Mouse (Mus musculus) frontal cortex, adult (tissue): ENCODE results near the gene Nynrin.

Source experiments
- ATAC-seq: cut with Nextera tagmentation; 2 replicates; pipeline ENCODE4 v1.9.2; 2017; ENCODE audit warnings: mild to moderate bottlenecking, moderate library complexity, mixed read lengths; ENCODE audit not compliant: low TSS enrichment

Nynrin gene

DNA sequence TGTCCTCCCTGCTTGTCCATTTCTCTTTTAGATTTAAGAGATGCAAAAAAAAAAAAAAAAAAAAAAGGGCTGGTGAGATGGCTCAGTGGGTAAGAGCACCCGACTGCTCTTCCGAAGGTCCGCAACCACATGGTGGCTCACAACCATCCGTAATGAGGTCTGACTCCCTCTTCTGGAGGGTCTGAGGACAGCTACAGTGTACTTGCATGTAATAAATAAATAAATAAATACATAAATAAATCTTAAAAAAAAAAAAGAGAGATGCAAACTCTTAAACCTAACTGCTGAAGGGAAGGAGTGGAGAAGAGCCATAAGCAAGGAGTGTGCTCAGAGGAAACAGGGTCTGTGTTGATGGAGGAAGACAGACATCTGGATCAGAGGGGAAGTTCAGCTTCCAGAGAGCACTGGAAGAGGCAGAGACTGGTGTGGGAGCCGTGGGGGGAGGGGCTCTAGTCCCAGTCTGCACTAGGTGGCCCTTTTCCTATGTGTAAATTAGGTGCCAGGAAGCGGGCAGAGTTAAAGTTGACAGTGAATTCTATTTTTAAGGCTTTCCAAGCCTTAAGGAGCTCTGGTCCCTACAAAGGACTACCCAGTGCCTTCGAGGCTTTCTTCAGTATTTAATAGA, 24.6 kb downstream of the Nynrin start:
- ATAC-seq, result no peak

DNA sequence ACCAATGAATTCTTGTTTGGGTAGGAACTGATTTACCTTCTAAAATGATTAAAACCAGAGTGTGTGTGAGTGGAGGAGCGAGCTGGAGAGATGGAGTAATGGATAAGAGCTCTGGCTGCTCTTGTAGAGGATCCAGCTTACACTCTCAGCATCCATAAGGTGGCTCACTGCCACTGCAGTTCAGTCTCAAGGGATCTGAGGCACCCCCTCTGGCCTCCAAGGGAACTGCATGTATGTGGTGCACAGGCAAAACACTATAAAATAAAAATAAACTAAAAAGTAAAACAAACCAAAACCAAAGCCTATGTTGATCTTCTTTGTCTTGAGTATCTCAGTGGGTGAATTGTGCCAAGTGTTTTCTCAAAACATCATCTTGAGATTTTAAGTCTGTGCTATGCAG, 25.8 kb downstream of the Nynrin start:
- ATAC-seq, result peak; percentile 96

DNA sequence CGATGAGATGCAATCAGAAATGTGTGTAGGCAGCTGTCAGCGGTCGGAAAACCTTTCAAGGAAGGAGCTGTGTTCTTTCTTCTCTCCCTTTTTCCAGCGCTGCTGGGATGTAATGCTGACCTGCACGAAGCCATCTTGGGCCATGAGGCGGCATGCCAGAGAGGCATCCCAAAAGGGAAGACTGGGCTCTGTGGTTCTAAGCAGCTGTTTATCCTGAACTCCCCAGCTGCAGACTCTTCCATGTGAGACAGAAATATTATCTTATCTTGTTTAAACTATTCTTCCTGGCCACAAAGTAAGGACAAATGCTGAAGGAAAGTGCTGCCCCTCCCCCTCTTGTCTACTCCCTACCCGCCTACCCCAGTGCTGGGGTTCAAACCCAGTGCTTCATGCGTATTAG, 27.2 kb downstream of the Nynrin start:
- no peak for ATAC-seq

DNA sequence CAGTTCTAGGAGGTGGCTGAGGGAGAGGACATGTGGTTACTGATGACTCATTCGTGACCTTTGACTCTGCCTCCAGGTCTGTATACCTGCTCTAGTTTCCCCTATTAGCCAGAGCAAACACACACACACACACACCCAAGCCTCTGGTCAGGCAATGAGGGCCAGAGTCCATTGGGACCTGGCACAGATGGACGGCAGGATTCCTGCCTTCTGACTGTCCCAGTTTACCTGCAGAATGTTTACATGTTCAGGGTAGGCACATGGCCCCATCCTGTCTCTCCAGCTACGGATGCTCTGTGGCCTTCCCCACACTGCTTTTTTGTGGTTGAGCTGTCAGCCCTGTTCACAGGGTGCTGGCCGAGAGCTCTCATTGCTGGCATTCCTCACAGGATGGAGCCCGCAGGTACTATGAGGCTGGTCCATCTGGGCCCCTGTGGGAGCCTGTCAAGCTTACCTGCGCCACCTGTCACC, 28.4 kb downstream of the Nynrin start:
- ATAC-seq, result no peak

DNA sequence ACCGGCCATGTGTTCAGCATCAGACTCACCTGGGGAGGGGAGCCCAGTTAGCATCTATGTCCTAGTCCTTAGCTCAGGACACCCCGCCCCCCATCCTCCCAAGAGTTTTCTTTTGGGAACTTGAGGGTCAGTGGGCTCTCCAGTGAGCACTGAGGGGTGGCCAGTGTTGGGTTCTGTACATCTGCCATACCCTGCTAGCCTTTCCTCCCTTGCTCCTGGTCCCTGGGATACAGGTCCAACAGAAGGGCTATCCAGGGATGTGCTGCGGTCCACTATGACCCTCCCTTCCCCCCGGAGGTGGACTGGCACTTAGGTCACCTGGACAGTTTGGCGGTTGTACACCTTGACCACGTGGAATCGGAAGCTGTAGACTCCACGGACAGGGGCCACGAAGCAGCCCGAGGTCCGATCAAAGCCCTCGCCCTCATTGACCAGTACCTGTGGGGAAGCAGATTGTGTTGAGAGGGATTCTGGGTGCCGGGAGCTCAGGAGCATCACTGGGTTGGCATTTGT, 29.4 kb downstream of the Nynrin start:
- no peak for ATAC-seq

DNA sequence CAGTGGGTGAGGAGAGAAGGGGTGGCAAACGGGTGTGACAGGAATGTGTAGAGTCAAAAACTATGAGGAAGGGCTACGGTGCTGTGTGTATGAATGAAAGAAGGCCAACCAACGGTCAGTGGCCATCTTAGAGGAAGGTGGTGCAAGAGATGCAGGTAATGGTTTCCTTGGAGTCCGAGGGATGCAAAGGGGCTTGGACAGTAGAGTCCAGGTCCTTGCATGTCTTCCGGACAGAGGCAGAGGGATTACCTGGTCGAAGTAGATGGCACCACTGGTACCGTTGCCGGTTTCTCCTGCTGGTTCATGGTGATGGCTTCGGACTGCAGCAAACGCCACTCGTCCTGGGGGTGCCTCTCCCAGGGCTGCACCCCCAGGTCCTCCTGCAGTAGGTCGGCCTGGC, 29.9 kb downstream of the Nynrin start:
- ATAC-seq, result no peak

DNA sequence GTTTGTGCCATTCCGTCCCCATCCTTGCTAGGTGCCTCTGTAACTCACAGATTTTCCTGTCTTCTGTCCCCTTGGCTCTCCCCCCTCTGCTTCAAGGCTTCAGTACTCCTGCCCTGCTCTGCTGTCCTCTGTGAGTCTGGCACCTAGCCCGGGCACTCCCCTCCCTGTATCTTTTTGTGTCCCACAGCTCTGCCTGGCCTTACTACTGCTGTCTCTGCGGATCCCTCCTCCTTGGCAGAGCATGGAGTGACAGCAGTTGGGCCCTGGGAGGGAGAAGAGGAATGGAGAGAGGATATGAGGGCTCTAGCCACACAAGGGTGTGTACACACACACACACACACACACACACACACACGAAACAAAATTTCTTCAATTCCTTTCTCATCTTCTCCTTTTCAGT, 30.4 kb downstream of the Nynrin start, which contains the start of gene Cbln3:
Cbln3 (minus strand) TSS at position 227 of the 400 bp plus-strand sequence.
- no peak for ATAC-seq

DNA sequence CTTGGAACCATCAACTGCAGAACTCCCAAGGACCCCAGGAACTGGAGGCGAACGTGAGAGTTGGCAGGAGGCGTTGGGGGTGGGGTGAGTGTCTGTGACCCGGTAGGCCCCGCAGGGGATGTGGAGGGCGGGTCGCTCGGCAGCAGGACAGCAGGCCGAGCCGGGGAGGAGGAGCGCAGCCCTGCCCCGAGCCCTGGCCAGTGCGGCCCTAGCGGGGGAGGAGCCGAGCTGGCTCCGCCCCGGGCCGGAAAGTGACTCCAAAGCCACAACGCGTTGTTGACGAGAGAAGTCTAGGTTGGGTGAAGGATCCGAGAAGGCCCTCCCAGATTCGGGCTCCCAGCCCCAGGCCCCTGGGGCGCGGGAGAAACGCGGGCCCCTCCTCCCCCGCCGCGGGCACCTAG, 30.9 kb downstream of the Nynrin start, which contains the start of gene Khnyn:
Khnyn (plus strand) TSS at position 235 of the 401 bp plus-strand sequence.
- ATAC-seq, result peak; percentile 92

DNA sequence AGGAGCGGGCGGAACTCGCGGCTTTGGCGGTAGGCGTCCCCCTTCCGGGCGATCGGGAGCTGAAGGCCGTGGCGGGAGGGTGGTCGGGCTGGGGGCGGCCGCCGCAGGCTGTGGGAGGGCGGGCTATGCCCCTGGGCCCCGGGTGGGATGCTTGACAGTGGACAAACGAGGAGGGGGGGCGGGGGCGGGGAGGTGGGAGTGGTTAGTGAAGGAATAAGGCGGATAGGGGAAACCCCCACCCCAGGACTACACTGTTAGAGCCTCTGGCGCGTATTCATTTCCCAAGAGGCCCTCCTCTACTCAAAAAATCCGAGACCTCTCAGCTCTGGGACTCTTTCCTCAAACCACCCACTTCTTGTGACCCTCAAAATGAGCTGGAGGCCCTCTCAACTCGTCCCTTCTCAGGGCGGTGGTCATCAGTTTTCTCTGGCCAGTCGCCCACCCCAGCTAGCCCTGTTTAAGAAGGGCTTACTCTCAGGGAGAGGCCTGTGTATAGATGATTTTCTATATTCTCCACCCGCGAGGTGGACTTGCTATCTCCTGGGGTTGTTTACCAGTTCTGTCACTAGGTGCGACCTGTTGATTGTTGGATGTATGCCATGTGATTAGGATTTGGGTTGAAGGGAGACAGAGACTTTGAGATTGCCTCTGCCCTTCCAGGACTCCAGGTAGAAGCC, 31.4 kb downstream of the Nynrin start:
- ATAC-seq, result 0 out of 2 replicates have a peak, but pooled peaks have one; percentile 7

DNA sequence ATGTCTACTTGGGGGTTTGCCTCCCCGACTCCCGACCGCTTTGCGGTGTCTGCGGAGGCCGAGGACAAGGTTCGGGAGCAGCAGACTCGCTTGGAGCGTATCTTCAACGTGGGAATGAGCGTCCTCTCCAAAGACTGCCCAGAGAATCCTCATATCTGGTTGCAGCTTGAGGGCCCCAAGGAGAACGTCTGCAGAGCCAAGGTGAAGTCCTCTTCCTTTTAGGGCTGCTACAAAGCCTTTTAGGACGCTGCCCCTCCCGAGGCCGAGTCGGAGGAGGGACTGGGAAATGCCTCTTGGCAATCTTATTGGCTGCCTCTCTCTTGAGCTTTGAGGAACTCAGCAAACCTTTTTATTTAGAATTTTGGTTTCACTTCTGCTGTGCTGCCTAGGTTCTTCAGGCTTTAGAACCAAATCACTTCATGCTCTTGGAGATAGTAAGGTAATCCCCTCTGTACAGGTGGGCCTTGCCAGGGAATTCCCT, 32.0 kb downstream of the Nynrin start:
- ATAC-seq, result peak; percentile 45; the same call in 1 of the 2 replicates

DNA sequence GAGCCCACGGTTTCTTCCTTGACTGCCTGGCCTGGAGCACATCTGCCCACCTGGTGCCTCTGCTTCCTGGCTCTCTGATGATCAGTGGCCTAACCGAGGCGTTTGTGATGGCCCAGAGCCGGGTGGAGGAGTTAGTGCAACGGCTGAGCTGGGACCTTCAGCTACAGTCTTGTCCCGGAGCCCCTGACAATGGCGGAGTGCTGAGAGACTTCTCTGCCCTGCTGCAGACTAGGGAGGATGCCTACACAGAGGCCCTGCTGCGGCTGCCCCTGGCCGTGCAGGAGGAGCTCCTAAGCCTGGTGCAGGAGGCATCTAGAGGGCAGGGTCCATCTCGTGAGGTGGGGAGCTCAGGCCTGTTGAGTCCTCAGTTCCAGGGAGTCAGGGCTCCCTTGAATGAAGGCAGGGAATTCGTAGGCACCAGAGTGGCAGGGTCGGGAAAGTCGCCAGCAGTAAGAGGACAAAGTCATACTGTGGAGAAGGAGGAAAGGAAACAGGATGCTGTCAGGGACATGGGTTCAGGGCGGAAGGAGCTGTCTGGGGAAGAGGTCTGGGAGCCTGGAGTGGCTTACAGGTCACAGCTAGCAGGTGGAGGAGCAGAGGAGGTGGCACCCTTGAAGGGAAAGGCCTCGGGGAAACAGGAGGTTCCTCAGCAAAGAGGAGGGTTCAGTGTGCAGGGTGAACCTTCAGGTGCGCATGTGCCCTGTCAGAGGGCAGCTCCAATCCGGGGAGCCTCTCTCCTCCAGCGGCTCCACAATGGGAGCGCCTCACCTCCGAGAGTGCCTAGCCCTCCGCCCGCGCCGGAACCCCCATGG, 33.0 kb downstream of the Nynrin start:
- no peak for ATAC-seq

DNA sequence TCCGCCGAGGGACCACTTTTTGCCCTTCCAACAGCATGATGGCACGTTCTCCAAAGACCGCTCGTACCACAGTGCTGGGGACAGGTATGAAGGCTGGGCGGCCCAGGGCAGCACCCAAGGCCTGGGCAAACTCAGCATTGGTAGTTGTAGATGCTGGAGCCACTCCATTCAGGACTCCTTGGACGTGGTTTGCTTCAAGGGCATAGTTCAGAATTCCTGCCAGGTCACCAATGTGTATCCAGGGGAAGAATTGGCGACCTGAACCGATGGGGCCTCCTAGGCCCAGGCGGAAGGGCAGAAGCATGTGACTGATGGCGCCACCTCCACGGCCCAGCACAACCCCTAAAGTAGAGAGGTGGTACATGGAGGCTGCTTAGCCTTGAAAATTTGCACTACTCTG, 43.9 kb downstream of the Nynrin start:
- ATAC-seq, result no peak

DNA sequence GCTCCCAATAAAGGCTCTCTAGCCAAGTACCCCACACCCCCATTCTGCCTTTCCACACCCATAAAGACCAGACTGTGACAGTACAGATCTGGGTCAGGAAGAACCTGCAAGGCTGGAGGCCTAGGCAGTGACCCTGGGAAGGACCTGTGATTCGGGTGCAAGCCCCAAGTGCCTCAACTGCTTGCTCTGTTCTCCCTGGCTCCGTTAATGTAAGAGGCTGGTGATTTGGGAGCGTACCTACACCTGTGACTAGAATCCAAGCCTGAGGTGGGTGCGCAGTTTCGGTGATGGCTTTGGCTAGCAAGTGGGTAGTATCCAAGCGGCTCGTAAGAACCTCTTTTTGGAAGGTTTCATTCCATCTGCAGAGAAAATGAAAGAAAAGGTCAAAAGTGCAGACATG, 45.1 kb downstream of the Nynrin start:
- ATAC-seq, result no peak

DNA sequence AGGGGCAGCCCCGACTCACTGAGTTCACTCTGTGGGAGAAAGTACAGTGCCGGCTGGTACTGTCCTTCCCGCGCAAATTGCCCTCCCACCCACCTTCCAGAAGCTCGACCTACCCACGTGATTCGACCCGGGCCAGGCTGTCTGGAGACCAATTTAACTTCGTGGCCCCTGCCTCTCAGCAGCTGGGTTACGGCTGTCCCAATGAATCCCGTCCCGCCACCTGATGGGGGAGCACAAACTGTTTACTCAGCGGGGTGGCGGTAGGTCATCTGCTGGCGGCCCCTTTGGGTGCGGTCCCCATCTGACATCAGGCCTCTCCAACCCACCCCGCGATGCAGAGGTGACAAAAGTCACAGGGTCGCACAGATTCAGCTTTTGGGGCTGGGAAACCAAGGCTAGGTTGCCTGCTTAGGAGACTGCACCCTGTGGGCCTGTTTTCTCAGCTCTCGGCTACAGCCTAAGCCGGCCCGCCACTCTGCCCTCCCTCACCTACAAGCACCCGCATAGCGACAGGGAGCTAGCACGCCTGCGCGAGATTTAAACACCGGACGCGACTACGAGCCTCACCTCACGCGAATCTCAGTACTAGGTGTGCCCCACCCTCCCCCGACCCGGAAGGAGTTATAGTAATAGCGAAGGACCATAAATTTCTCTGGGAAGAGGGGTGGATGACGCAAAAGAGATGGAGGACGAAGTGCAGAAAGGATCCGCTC, 46.0 kb downstream of the Nynrin start, which contains the start of gene Sdr39u1:
Sdr39u1 (minus strand) TSS at position 593 of the 713 bp plus-strand sequence.
- peak; percentile 95 for ATAC-seq

DNA sequence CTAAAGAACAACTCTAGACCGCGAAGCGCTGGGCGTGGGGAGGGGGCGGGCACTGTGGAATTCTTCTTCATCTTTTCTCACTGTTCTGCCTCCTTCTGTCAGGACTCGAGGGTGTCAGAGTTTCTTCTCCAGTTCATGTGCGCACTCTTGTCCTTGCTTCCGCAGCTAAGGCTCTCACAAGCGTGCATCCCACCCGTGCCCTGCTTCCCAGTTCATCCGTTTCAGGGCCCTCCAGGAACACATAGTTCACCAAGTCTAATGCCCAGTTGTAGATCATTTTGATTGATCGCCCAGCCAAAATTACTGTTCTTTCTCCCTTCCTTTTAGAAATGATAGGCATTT, 46.6 kb downstream of the Nynrin start:
- ATAC-seq, result peak; percentile 34

DNA sequence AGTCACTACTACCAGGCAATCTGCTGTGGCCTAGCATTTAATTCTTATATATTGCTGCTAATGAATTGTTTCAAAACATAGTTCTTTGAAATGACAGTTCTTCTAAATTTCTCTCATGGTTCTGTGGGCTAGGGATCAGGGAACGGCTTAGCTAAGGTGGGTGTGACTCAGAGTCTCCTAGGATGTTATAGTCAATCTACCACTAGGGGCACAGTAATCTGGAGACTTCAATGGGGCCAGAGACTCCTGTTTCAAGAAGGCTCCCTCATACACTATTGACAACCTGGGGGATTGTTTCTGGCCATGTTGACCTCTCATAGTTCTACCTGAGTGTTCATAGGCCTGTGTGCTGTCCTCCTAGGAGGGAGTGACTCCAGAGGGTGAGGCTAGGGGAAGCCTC, 51.7 kb downstream of the Nynrin start:
- ATAC-seq, result peak; percentile 84

DNA sequence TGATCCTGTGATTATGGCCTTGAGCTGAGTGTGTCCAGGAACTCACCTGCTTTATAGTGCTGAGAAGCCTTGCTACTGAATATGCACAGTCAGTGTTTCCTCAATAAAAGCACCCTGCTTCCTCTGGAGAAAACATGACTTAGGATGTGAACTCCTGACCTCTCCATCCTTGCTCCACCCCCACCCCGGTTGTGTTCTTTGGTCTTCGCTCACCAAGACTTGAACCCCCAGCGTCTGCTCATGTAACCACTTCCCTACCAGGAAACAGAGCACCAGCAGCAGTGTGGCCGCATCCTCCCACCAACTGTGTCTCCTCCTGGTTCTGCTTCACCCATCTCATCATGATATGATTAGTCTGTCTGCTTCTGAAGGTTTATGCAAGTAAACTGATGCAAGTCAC, 59.6 kb downstream of the Nynrin start:
- no peak for ATAC-seq

DNA sequence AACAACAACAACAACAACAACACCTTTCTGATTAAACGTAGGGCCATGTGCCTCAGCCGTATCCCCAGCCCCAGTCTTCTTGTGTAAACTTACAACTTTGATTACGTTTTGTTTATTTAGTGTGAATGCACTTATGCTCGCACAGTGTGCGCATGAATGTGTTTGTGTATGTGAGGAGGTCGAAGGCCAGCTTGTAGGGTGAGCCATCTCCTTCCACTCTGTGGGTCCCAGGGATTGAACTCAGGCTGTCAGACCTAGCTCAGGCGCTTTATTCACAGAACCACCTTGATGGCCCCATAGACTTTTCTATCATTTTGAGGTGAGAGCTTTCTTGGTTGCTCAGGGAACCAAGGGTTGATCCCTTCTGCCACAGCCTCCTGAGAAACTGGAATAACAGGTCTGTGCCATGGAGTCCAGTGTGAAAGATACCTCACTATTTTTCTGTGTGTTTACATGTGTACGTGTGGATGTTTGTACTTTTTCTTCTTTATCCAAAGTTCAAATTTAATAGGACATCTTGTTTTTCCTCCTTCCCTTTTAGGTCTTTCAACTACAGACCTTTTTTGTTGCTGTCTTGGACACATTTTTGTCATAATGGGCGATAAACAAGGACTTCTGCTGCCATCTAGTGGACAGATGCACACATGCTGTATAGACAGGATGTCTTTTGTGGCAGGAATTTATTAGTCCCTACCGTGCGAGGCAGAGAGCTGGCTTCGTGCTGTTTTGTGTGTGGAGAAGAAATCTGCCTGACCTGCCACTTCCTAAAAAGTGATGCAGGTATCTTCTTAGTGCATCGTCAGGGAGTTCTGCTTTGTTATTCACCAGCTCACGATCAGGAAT, 64.7 kb downstream of the Nynrin start:
- peak; percentile 90 for ATAC-seq

DNA sequence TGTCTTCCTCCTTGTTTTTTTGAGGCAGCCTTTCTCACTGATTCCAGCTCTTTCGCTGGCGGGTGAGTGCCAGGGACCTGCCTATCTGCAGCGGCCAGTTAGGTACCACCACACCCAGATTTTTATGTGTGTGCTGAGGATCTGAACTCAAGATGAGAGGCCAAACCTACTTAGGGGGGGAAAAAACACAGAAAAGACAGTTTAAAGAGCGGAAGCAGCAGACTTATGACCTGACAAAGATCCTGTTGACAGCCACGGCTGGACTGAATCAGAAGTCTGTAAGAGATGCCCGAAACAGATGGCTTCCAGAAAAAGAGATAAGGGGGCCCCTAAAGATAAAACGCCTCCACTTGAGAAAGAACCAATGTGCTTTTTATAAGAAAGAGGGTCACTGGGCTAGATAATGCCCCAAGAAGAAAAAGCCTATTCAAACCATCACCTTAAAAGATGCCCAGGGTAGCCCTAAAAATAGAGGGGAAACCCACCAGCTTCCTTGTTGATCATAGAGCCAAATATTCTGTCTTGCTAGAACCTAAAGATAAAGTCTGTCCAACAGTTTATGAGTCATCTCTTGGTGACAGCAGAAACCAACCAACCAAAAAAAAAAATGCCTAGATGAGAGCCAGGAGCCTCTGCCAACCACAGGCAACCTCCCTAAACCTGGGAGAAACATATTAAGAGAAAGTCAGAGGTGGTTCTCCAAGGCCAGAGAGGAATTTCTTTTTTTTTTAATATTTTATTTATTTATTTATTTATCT, 68.8 kb downstream of the Nynrin start:
- 0 out of 2 replicates have a peak, but pooled peaks have one; percentile 38 for ATAC-seq
